Mouse (Mus musculus) neural tube, embryonic 11.5 days (tissue): ENCODE results near the gene Erp29. TPM values are rescaled to one million over a fixed set of nuclear protein-coding genes. Genes with fewer than 3 reads are reported as not detected.

Experiments used
- ATAC-seq: fragments of 200-750 bp; cut with Nextera tagmentation; 2 replicates; pipeline ENCODE4 v1.8.0; 2017; ENCODE audit warnings: moderate number of reproducible peaks, mild to moderate bottlenecking, moderate TSS enrichment, moderate library complexity; ENCODE audit not compliant: insufficient read depth, low FRiP score, low TSS enrichment
- DNase-seq: peaks from one replicate; pipeline ENCODE4 v3.0.0-alpha.2; 2015; ENCODE audit warnings: low spot score
- H3K27ac ChIP-seq: fragments of 300-500 bp; sonication (generic); 2 replicates; pipeline ENCODE4 v1.5.1; 2014; ENCODE audit warnings: low read depth, mild to moderate bottlenecking, low read length
- H3K27me3 ChIP-seq: fragments of 300-500 bp; sonication (generic); 2 replicates; pipeline ENCODE4 v1.6.1; 2014; ENCODE audit warnings: mild to moderate bottlenecking, low read length, mixed read lengths; ENCODE audit not compliant: control insufficient read depth, insufficient read depth
- H3K36me3 ChIP-seq: fragments of 300-500 bp; sonication (generic); 2 replicates; pipeline ENCODE4 v1.6.1; 2014; ENCODE audit warnings: mild to moderate bottlenecking, low read length, moderate library complexity, mixed read lengths; ENCODE audit not compliant: control insufficient read depth, insufficient read depth
- H3K4me1 ChIP-seq: fragments of 300-500 bp; sonication (generic); 2 replicates; pipeline ENCODE4 v1.6.1; 2014; ENCODE audit warnings: low read length, mixed read lengths; ENCODE audit not compliant: control insufficient read depth, insufficient read depth
- H3K4me2 ChIP-seq: fragments of 300-500 bp; sonication (generic); 2 replicates; pipeline ENCODE4 v1.6.1; 2014; ENCODE audit warnings: low read depth, mild to moderate bottlenecking, moderate library complexity
- H3K4me3 ChIP-seq: fragments of 300-500 bp; sonication (generic); 2 replicates; pipeline ENCODE4 v1.5.1; 2014; ENCODE audit warnings: low read depth, low read length
- H3K9ac ChIP-seq: fragments of 300-500 bp; sonication (generic); 2 replicates; pipeline ENCODE4 v1.6.1; 2014; ENCODE audit warnings: mild to moderate bottlenecking, low read length
- H3K9me3 ChIP-seq: fragments of 300-500 bp; sonication (generic); 2 replicates; pipeline ENCODE4 v1.6.1; 2016; ENCODE audit warnings: low read length; ENCODE audit not compliant: control insufficient read depth
- WGBS: fragments of 180-500 bp; shearing (Covaris S2); extraction: QIAGEN DNeasy Blood & Tissue Kit; methylation state at CpG from one replicate; pipeline ENCODE4 v1.1.7; 2014; 5-methylcytosine and 5-hydroxymethylcytosine counted together
- polyA plus RNA-seq: library from polyadenylated mRNA; unstranded; fragments of >200 nt; fragmentation: Nextera tagmentation; extraction: Ambion mirVana; gene quantifications from 2 replicates; pipeline ENCODE4 v1.2.1, GENCODE M21; 2014

The Erp29 gene
- polyA plus RNA-seq, 1 experiment from 2014 or later = 135 TPM

- H3K4me1 ChIP-seq = peaks cover 6% of the 10 kb centered on the region; the same call in 1 of the 2 replicates
- no peak overlapping the region for H3K4me3 ChIP-seq
- H3K27ac ChIP-seq = no peak overlapping the region
- H3K9me3 ChIP-seq = no peaks in the 10 kb centered on the region
- WGBS = 91% methylated on average over 5 of the region's 5 CpGs
- DNase-seq = no peak
- H3K36me3 ChIP-seq = no peaks in the 10 kb centered on the region; the same call in 1 of the 2 replicates
- no peak overlapping the region for H3K4me2 ChIP-seq
- no peak for ATAC-seq
- no peaks in the 10 kb centered on the region for H3K27me3 ChIP-seq
- no peak overlapping the region for H3K9ac ChIP-seq
These were observed 52.8 kb downstream of the Erp29 start for GRCm38 (mm10) chr5:121399540-121399939.

GRCm38 (mm10) chr5:121398965-121399462 lies 53.3 kb downstream of the Erp29 start:
- no peaks in the 10 kb centered on the region; the same call in 1 of the 2 replicates for H3K36me3 ChIP-seq
- H3K4me3 ChIP-seq = peak overlapping the region; percentile 97
- no peak overlapping the region for H3K27ac ChIP-seq
- DNase-seq (no peak), ATAC-seq (no peak)
- no peaks in the 10 kb centered on the region for H3K27me3 ChIP-seq
- 61% methylated on average over 9 of the region's 9 CpGs for WGBS
- peaks cover 6% of the 10 kb centered on the region; the same call in 1 of the 2 replicates for H3K4me1 ChIP-seq
- no peaks in the 10 kb centered on the region for H3K9me3 ChIP-seq
- peak overlapping the region; percentile 84 for H3K9ac ChIP-seq
- H3K4me2 ChIP-seq = peak overlapping the region; percentile 86

GRCm38 (mm10) chr5:121398146-121398964 lies 54.0 kb downstream of the Erp29 start:
- Histone ChIP-seq H3K36me3 (no peaks in the 10 kb centered on the region; the same call in 1 of the 2 replicates), H3K4me2 (peak overlapping the region; percentile 86), H3K4me3 (peak overlapping the region; percentile 97), H3K27ac (peak overlapping the region; percentile 49; the same call in 1 of the 2 replicates), H3K9me3 (no peaks in the 10 kb centered on the region), H3K9ac (peak overlapping the region; percentile 84), H3K27me3 (no peaks in the 10 kb centered on the region), H3K4me1 (peaks cover 6% of the 10 kb centered on the region; the same call in 1 of the 2 replicates)
- ATAC-seq (peak; percentile 67), DNase-seq (peak; percentile 65)
- under 1% methylated on average over 49 of the region's 67 CpGs for WGBS

- H3K4me3 ChIP-seq = peak within 1 kb of the TSS; percentile 97
- H3K36me3 ChIP-seq = no peaks in the 10 kb centered on the region; the same call in 1 of the 2 replicates
- no peaks in the 10 kb centered on the region for H3K9me3 ChIP-seq
- WGBS = 12% methylated on average over 51 of the region's 53 CpGs
- H3K9ac ChIP-seq = peak within 1 kb of the TSS; percentile 84
- ATAC-seq (peak; percentile 95), DNase-seq (peak; percentile 98)
- H3K4me2 ChIP-seq = peak within 1 kb of the TSS; percentile 86
- peak within 1 kb of the TSS; percentile 49; the same call in 1 of the 2 replicates for H3K27ac ChIP-seq
- H3K4me1 ChIP-seq = peaks cover 6% of the 10 kb centered on the region; the same call in 1 of the 2 replicates
- H3K27me3 ChIP-seq = no peaks in the 10 kb centered on the region
These were observed 54.8 kb downstream of the Erp29 start, which contains the start of gene Naa25 for GRCm38 (mm10) chr5:121397187-121398145. Gene Naa25, plus strand, starts transcription at chr5:121397936.

- Histone ChIP-seq H3K9me3 (no peaks in the 10 kb centered on the region), H3K9ac (no peak overlapping the region), H3K4me3 (no peak overlapping the region), H3K4me1 (peaks cover 6% of the 10 kb centered on the region; the same call in 1 of the 2 replicates), H3K27me3 (no peaks in the 10 kb centered on the region), H3K4me2 (no peak overlapping the region), H3K27ac (no peak overlapping the region), H3K36me3 (no peaks in the 10 kb centered on the region)
- WGBS = 79% methylated on average over 5 of the region's 5 CpGs
- no peak for ATAC-seq
- no peak for DNase-seq
These were observed 56.7 kb downstream of the Erp29 start for GRCm38 (mm10) chr5:121395621-121396020.

GRCm38 (mm10) chr5:121393402-121393801 lies 58.9 kb downstream of the Erp29 start:
- H3K4me1 ChIP-seq = no peaks in the 10 kb centered on the region
- no peaks in the 10 kb centered on the region for H3K36me3 ChIP-seq
- no peaks in the 10 kb centered on the region for H3K27me3 ChIP-seq
- H3K4me3 ChIP-seq = no peak overlapping the region
- no peak overlapping the region for H3K4me2 ChIP-seq
- DNase-seq (no peak), ATAC-seq (no peak)
- no peaks in the 10 kb centered on the region for H3K9me3 ChIP-seq
- no peak overlapping the region for H3K27ac ChIP-seq
- 80% methylated on average over 3 of the region's 3 CpGs for WGBS
- H3K9ac ChIP-seq = no peak overlapping the region

- H3K9ac ChIP-seq = no peak overlapping the region
- no peaks in the 10 kb centered on the region for H3K4me1 ChIP-seq
- H3K36me3 ChIP-seq = no peaks in the 10 kb centered on the region
- no peak overlapping the region for H3K4me2 ChIP-seq
- no peak overlapping the region for H3K27ac ChIP-seq
- H3K27me3 ChIP-seq = no peaks in the 10 kb centered on the region
- 66% methylated on average over 16 of the region's 16 CpGs for WGBS
- DNase-seq = no peak
- no peak for ATAC-seq
- H3K4me3 ChIP-seq = no peak overlapping the region
- H3K9me3 ChIP-seq = no peaks in the 10 kb centered on the region
These were observed 59.5 kb downstream of the Erp29 start for GRCm38 (mm10) chr5:121392667-121393380.

GRCm38 (mm10) chr5:121389691-121390090 lies 62.6 kb downstream of the Erp29 start:
- ATAC-seq = no peak
- H3K9ac ChIP-seq = no peak overlapping the region
- H3K4me3 ChIP-seq = no peak overlapping the region
- H3K27ac ChIP-seq = no peak overlapping the region
- no peaks in the 10 kb centered on the region for H3K9me3 ChIP-seq
- no peaks in the 10 kb centered on the region for H3K4me1 ChIP-seq
- H3K36me3 ChIP-seq = no peaks in the 10 kb centered on the region
- no peak for DNase-seq
- no peak overlapping the region for H3K4me2 ChIP-seq
- no peaks in the 10 kb centered on the region for H3K27me3 ChIP-seq
